Mouse (Mus musculus) inflammation-experienced regulatory T-cells, adult 6 months (primary cell): ENCODE results near the gene Cecr2. TPM values are rescaled to one million over a fixed set of nuclear protein-coding genes. Genes with fewer than 3 reads are reported as not detected.

Experiments
- ATAC-seq: one replicate; pipeline ENCODE4 v1.8.0; 2017
- polyA plus RNA-seq, 3 experiments: library from polyadenylated mRNA; unstranded; fragments of 100-300 nt; shearing (Covaris generic); gene quantifications; one replicate each; pipeline ENCODE4 v1.2.1; 2017

Cecr2 gene
- polyA plus RNA-seq, 3 experiments from 2014 or later = 0.25 to 0.46 (median 0.35) TPM

DNA sequence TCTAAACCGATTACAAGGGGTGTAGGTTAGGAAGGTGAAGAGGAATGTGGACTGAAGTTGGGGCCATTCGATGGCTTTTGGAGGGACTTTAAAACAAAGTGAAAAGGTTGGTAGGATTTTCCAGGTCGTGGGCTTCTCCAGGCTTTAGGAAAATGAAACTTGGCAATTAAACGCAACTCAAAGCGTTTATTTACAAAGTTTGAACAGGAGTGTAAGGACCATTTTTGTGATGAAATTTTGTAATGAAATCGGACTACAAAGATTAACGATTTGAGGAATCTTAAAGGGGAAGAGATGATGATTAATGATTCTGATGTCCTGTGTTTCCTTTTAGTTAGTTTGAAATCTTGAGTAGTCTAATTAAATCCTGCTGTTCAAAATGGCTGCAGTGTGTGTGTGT lies 1.7 kb downstream of the Cecr2 start:
- ATAC-seq = no peak

DNA sequence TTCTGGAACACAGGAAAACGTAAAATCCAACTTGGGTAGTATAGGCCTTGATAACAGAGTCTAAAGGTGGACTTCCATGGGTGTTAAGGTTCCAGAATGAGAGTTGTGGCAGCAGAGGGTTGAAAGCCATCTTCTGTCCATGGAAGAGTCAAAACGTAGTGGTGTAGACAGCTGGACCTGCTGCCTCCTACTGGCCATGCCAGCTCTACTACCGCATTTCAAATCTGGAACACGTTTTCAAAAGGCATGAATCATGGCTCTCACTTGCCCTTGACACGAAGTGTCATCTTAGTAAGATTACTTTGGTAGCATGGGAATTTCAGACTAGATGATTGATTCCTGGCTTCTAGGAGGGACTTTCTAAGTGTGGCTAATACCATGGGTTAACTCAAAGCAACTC lies 8.0 kb downstream of the Cecr2 start:
- ATAC-seq = no peak

DNA sequence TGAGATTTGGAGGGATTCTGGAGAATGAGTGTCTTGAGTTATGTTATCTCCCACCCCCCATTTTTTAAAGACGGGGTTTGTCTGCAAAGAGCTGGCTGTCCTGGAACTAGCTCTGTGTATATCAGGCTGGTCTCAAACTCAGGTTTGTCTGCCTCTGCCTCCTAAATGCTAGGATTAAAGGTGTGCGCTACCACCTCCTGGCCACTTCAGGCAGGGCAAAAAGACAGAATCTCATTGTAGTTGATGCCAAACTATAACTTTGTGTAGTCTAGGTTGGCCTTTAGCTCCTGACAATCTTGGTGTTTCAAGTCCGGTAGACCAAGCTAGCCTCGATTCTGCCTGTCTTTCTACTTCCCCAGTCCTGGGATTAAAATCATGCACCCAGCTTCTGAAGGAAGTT lies 8.7 kb downstream of the Cecr2 start:
- no peak for ATAC-seq

DNA sequence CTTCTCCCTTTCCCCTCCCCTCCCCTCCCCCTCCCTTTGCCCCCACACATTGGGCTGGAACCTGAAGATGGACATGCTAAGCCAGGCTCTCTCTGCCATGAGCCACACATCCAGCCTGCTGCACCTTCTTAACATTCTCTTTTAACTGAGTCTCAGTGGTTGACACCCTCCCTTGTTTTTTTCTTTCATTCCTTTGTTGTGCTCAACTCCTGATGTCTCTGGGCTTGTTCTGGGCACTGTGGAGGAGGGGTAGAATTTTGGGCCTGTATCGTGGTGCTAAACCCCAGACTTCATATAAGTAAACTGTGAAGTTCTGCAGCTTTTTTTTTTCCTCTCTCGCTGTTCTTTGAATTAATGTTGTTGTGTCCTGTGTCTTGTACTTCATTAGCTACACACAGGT lies 9.8 kb downstream of the Cecr2 start:
- ATAC-seq = no peak

- ATAC-seq = no peak
These were observed 17.2 kb downstream of the Cecr2 start for GRCm38 (mm10) chr6:120683351-120683750.

GRCm38 (mm10) chr6:120684750-120685149 lies 18.6 kb downstream of the Cecr2 start:
- no peak for ATAC-seq

GRCm38 (mm10) chr6:120686872-120687650 lies 20.9 kb downstream of the Cecr2 start:
- no peak for ATAC-seq

GRCm38 (mm10) chr6:120700221-120700620 lies 34.1 kb downstream of the Cecr2 start:
- no peak for ATAC-seq

- ATAC-seq = no peak
These were observed 38.2 kb downstream of the Cecr2 start for GRCm38 (mm10) chr6:120704376-120704775.

GRCm38 (mm10) chr6:120708759-120709158 lies 42.6 kb downstream of the Cecr2 start:
- ATAC-seq = no peak

- no peak for ATAC-seq
These were observed 48.6 kb downstream of the Cecr2 start for GRCm38 (mm10) chr6:120714806-120715205.

DNA sequence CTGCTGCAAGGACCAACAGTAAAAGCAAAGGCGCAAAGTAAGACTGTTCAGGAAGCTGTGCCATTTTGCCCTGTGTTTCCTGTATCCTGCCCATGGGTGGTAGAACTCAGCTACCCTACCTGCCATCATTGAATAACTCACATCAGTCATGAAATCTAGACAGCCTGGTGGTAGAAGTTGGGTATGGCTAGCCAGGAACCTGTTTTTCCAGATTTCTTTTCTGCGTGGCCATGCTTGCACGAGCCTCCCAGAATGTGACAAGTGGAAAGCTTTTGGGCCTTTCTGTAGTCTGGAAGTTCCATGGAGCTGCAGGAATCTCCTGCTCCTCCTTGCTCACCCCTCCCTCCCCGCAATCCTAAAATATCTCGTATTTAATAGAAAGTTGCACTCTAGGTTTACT lies 49.1 kb downstream of the Cecr2 start:
- no peak for ATAC-seq

DNA sequence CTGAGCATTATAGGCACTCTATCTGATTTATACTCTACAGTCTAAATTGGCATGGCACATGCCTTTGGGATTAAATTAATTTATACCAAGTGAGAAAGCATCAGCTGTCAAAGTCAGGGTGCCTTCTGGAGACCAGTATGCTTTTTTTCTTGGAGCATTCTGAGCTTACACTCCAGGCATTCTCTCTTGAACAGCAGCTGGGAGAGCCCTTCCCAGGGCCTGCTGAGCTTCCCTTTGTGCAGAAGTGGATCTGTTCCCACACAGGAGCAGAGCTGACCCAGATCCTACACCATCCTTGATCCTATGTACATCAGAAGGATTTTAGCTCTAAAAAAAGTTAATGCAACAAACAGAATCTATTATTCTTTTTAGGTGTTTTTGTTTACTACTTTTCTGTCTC lies 49.7 kb downstream of the Cecr2 start:
- ATAC-seq = no peak

- no peak for ATAC-seq
These were observed 50.4 kb downstream of the Cecr2 start for GRCm38 (mm10) chr6:120716531-120716984.

- no peak for ATAC-seq
These were observed 59.8 kb downstream of the Cecr2 start for GRCm38 (mm10) chr6:120725986-120726385.

DNA sequence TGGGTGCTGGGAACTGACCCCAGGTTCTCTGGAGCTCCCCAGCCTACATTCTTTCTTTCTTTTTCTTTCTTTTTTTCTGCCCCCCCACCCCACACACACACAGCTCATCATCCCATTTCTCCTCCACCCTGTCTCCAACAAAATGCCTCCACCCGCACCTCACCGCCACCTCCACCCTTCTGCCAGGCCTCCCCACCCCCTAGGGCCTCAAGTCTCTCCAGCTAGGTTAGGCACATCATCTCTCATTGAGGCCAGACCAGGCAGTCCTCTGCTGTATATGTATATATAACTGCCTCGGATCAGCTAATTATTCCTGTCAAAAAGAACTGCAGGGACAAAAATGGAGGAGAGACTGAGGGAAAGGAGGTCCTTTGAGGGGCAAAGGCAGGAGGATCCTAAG lies 69.8 kb downstream of the Cecr2 start:
- ATAC-seq = no peak

- no peak for ATAC-seq
These were observed 70.4 kb downstream of the Cecr2 start for GRCm38 (mm10) chr6:120736566-120736965.

DNA sequence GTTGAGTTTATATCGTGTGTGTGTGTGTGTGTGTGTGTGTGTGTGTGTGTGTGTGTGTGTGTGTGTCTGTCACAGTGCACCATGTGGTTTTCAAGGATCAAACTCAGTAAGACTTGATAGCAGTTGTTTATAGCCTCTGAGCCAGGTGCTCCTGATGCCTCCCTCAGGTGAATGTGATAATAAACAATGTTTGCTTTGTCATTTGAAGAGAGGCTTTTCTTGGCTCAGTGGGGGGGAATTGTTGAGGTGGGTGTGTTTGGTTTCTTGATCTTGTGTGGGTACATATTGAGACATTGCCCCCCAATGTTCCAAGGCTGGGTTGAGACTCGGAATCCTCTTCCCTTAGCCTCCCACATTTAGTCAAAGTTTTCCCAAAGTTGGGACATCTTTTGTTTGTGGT lies 77.0 kb downstream of the Cecr2 start:
- ATAC-seq = no peak

GRCm38 (mm10) chr6:120744266-120744665 lies 78.1 kb downstream of the Cecr2 start:
- no peak for ATAC-seq

GRCm38 (mm10) chr6:120746416-120746815 lies 80.2 kb downstream of the Cecr2 start:
- ATAC-seq = no peak

DNA sequence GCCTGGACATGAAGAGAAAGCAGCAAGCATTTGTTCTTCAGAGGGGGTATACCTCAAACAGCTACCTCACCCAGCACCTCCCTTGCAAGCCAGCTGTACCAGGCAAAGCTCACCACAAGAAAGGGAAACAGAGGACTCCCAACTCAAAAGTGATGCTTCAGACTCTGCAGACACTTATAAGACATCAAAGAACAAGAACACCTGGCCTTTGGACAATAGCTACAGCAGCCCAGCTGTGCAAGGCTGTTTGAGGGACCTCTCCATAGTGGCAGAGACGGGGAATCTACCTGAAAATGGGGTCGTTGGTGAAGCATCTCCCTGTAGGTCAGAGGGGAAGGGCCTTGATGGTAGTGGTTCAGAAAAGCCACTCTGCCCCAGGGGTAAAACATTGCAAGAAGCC lies 95.0 kb downstream of the Cecr2 start:
- no peak for ATAC-seq

- no peak for ATAC-seq
These were observed 103.8 kb downstream of the Cecr2 start for GRCm38 (mm10) chr6:120769972-120770371.

DNA sequence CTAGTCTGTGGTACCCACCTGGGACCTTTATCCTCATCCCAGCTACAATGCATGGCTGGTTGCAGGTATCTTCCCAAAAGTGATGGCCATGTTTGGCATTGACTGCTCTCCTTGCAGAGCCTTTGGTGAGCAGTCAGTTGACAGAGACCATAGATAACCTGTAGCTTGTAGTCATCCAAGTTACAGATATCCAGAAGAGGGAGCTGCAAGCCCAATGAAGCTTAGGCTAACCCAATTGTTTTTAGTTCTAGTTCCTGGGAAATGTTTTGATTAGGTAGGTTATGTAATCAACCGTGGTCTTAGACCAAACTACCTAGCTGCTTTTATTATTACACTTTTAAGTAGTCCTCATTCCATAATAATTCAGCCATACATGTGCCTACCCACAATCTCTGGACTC lies 105.2 kb downstream of the Cecr2 start:
- ATAC-seq = no peak

DNA sequence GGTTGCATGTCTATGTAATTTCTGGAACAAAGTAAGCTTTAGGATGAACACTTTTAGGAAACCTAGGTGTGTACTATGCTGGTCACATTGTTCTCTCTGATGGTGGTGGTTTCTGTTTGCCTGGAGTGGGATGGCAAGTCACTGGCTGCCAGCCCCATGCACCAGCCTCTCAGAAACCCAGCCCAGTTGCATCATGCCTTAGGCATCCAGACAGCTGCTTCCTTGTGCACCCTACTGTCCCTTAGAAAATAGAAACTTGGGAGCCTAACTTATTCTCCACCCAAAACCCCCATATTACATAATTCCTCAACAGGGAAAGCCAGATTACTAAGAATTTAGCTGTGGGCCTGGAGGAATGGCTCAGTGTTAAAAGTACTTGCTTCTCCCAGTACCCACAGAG lies 105.9 kb downstream of the Cecr2 start:
- ATAC-seq = no peak

DNA sequence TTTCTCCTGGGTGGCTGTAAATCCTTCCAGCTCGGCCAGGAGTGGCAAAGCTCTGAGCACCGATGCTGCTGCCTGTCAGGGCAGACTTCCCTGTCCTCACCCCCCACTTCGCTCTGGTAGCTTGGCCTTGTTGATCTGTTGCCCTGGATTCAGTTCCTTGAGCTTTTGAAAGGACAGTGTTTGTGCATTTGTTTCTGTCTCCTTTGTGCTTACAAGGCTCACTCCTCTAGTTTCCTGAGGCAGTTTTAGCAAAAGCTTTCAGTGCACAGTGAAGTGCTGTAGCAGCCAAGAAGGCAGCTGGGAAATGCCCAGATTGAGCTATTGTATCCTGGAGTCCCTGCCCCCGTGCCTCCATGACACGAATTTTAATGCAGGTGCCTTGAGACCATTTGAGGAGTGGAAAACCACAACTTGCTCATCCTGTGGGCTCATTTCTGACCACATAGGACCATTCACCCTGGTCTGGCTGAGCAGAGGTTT lies 107.0 kb downstream of the Cecr2 start, which contains the start of gene Slc25a18:
TSS of gene Slc25a18 (plus strand) at position 430 of the 480 bp plus-strand sequence.
- no peak for ATAC-seq
